Mouse (Mus musculus) adrenal gland, postnatal 4 days (tissue): ENCODE results near the gene Gm5148. TPM values are rescaled to one million over a fixed set of nuclear protein-coding genes. Genes with fewer than 3 reads are reported as not detected.

Experiments used
- DNase-seq, 2 experiments: peaks; one replicate each; pipeline ENCODE4 v3.0.0; 2021 to 2022; ENCODE audit warnings: low spot score in 2 of 2, mixed read lengths in 2 of 2
- long read RNA-seq, 2 experiments: library from polyadenylated mRNA; stranded (forward); transcript quantifications; one replicate each; pipeline ENCODE4 v2.0.0; 2021
- total RNA-seq, 2 experiments: library from RNA; stranded (reverse); gene quantifications; 2 replicates each; pipeline ENCODE4 v1.2.3; 2021

The Gm5148 gene
- 1 to 10 TPM in 1 of 2 experiments, under 1 TPM in 1; 0.40 to 1.1 TPM for total RNA-seq
- long read RNA-seq, experiment 1 = 0 reads
- long read RNA-seq, experiment 2 = 0 reads

GRCm38 (mm10) chr3:37724171-37724804, at the start of gene Gm5148:
Gene Gm5148 (minus strand): TSS chr3:37724490.
- DNase-seq = no peak

GRCm38 (mm10) chr3:37770951-37771350, 46.7 kb upstream of the Gm5148 start:
- no peak for DNase-seq

- DNase-seq = peak in 1 of 2 experiments; percentile 20
Measured at GRCm38 (mm10) chr3:37769268-37769756, 45.0 kb upstream of the Gm5148 start.

- DNase-seq = no peak
Measured at GRCm38 (mm10) chr3:37767147-37768015, 43.1 kb upstream of the Gm5148 start.

- DNase-seq = no peak
Measured at GRCm38 (mm10) chr3:37766628-37767027, 42.3 kb upstream of the Gm5148 start.

GRCm38 (mm10) chr3:37765971-37766370, 41.7 kb upstream of the Gm5148 start:
- no peak for DNase-seq

GRCm38 (mm10) chr3:37765275-37765674, 41.0 kb upstream of the Gm5148 start:
- DNase-seq = no peak

GRCm38 (mm10) chr3:37762303-37762702, 38.0 kb upstream of the Gm5148 start:
- no peak for DNase-seq

- no peak for DNase-seq
Measured at GRCm38 (mm10) chr3:37761741-37762140, 37.5 kb upstream of the Gm5148 start.

- DNase-seq = no peak
Measured at GRCm38 (mm10) chr3:37760866-37761265, 36.6 kb upstream of the Gm5148 start.

GRCm38 (mm10) chr3:37758611-37759322, 34.5 kb upstream of the Gm5148 start:
- no peak for DNase-seq

- DNase-seq = no peak
Measured at GRCm38 (mm10) chr3:37758124-37758523, 33.8 kb upstream of the Gm5148 start.

GRCm38 (mm10) chr3:37757613-37758012, 33.3 kb upstream of the Gm5148 start:
- DNase-seq = no peak

GRCm38 (mm10) chr3:37756005-37756404, 31.7 kb upstream of the Gm5148 start:
- no peak for DNase-seq

GRCm38 (mm10) chr3:37754639-37755038, 30.3 kb upstream of the Gm5148 start:
- no peak for DNase-seq

GRCm38 (mm10) chr3:37753148-37753547, 28.9 kb upstream of the Gm5148 start:
- no peak for DNase-seq

GRCm38 (mm10) chr3:37748002-37748733, 23.9 kb upstream of the Gm5148 start:
- DNase-seq = no peak

- no peak for DNase-seq
Measured at GRCm38 (mm10) chr3:37747258-37748001, 23.1 kb upstream of the Gm5148 start.

GRCm38 (mm10) chr3:37744050-37744449, 19.8 kb upstream of the Gm5148 start:
- DNase-seq = no peak

- DNase-seq = no peak
Measured at GRCm38 (mm10) chr3:37739996-37740395, 15.7 kb upstream of the Gm5148 start.
